Mouse (Mus musculus) myocyte (in vitro differentiated cells): ENCODE measurements around the gene Arnt2.

Source experiments
- CEBPB ChIP-seq: IDR thresholded peaks from 2 replicates; pipeline ENCODE4 v1.6.1; 2011; ENCODE audit warnings: mild to moderate bottlenecking, moderate library complexity; ENCODE audit not compliant: poor library complexity, insufficient read depth, severe bottlenecking
- MAX ChIP-seq: IDR thresholded peaks from one replicate; pipeline ENCODE4 v1.6.1; 2011; ENCODE audit warnings: low read depth, mild to moderate bottlenecking, control low read depth
- MYOG ChIP-seq, 3 experiments: IDR thresholded peaks; one replicate each; pipeline ENCODE4 v1.6.1; 2011; ENCODE audit warnings: control low read depth in 2 of 3, low read depth in 2 of 3, mild to moderate bottlenecking in 2 of 3; ENCODE audit not compliant: insufficient read length in 2 of 3, control insufficient read depth in 1 of 3, insufficient read depth in 1 of 3
- POLR2A ChIP-seq: IDR thresholded peaks from one replicate; pipeline ENCODE4 v1.6.1; 2011; ENCODE audit warnings: low read depth, mild to moderate bottlenecking, control low read depth, moderate library complexity; ENCODE audit not compliant: insufficient read length
- POLR2AphosphoS2 ChIP-seq: IDR thresholded peaks from one replicate; pipeline ENCODE4 v1.6.1; 2011; ENCODE audit warnings: low read depth, control low read depth; ENCODE audit not compliant: insufficient read length
- SRF ChIP-seq: IDR thresholded peaks from one replicate; pipeline ENCODE4 v1.6.1; 2011; ENCODE audit warnings: low read depth; ENCODE audit not compliant: control insufficient read depth, insufficient read length
- TCF3 ChIP-seq: IDR thresholded peaks from one replicate; pipeline ENCODE4 v1.6.1; 2011; ENCODE audit warnings: low read depth, control low read depth; ENCODE audit not compliant: insufficient read length
- USF1 ChIP-seq: IDR thresholded peaks from one replicate; pipeline ENCODE4 v1.6.1; 2011; ENCODE audit warnings: low read depth, mild to moderate bottlenecking, control low read depth, moderate library complexity

DNA sequence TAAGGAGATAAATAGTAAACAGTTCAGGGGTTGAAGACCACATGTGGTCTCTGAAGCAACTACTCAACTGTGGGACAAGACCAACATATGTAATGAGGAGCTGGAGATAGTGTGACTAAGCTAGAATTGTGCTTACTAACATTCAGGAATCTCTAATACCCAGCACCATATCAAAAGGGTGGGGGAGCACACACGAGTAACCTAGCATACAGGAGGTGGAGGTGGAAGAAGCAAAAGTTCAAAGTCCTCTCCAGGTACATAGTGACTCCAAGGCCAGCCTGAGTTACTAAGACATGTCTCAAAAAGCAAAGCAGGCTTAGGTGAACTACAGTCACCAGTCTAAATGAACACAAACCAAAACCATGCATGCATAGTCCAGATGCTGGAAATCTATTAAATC is 29.6 kb upstream of the Arnt2 start:
- TF ChIP-seq POLR2A, result no peak
- no peak for TF ChIP-seq CEBPB
- TF ChIP-seq MAX, result no peak
- TF ChIP-seq MYOG (IDR thresholded peaks at IDR 0.05; ENCODE audit: control insufficient read depth in 1 of 3, insufficient read depth in 1 of 3, insufficient read length in 2 of 3, low read depth in 2 of 3), result no peak
- TF ChIP-seq SRF, result no peak
- no peak for TF ChIP-seq POLR2AphosphoS2
- no peak for TF ChIP-seq USF1
- no peak for TF ChIP-seq TCF3
